Mouse (Mus musculus) CD4-positive, CD25-positive, alpha-beta regulatory T cell, adult 2 months (primary cell): ENCODE results near the gene Fyb.

Source experiments
- DNase-seq: peaks from one replicate; pipeline ENCODE4 v3.0.0-alpha.2; 2012; ENCODE audit warnings: low read depth, low spot score

Fyb gene

GRCm38 (mm10) chr15:6598626-6599025 lies 76.0 kb downstream of the Fyb start:
- DNase-seq = peak; percentile 59

DNA sequence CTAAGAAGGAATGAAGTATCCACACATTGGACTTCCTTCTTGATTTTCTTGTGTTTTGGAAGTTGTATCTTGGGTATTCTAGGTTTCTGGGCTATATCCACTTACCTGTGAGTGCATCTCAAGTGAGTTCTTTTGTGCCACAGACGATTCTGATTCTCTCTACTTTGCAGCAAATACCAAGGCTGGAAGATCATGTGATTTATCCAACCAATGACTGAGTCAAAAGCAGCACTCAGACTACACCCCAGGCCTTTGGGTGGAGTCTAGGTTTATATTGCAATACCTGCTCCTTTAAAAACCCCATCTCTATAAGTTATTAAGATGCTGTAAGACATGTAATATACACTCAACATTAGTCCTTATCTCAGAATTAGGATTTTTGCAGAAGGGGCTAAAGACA lies 77.7 kb downstream of the Fyb start:
- DNase-seq = peak; percentile 58

- DNase-seq = peak; percentile 78
Observed at GRCm38 (mm10) chr15:6601330-6601729, 78.7 kb downstream of the Fyb start.

DNA sequence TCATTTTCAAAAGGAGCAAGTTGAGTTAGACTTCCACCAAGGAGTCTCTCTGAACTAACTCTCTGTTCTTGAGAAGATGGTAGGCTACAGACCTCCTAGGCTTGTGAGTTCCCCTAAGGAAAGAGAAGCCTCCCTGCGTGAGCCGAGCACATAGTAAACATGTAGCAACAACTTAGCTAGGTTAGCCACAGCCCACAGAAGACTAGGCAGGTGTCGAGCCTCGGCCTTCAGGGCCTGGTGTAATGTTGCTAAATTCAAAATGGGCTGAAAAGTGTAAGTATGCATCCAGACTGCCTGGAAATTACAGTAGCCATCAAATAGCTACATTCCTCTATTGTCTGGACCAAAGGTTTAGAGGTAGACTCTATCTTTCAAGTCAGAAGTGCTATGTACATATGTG lies 79.3 kb downstream of the Fyb start:
- DNase-seq = peak; percentile 49

- DNase-seq = peak; percentile 50
Observed at GRCm38 (mm10) chr15:6610703-6611102, 88.0 kb downstream of the Fyb start.

GRCm38 (mm10) chr15:6612835-6613234 lies 90.2 kb downstream of the Fyb start:
- DNase-seq = peak; percentile 58

DNA sequence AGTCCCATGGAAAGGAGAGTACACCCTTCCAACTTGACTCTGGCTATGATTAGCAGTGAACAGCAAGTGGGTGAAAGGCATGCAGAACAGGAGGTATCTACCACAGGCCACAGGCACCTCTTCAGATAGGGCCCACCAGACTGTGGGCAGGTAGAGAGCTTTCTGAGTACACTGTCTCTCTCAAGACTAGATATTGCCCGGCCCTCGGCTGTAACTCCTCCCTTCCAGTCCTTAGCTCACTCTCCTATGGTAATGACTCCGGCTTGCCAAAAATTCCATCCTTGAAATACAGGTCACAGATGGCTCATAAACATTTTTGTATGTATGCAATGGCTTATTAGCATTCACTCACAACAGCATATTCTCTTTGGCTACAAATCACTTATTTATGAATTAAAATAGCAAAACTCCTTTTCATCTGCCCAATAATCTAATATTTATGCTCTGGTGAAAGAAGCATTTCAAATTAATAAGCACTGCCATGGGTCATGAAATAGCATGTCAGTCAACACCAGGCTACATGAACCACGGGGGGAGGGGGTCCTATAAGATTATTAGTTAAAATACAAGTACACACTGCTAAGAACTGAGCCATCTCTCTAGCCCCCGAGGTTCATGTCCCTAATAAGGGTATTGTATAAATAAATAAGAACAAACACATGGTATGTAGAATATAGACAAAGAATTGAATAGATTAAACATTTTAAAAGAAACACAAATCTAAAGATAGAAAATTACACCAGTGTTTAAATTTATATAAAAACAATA lies 93.9 kb downstream of the Fyb start:
- DNase-seq = no peak

GRCm38 (mm10) chr15:6619558-6620316 lies 97.1 kb downstream of the Fyb start:
- DNase-seq = peak; percentile 41

GRCm38 (mm10) chr15:6622512-6622911 lies 99.9 kb downstream of the Fyb start:
- DNase-seq = peak; percentile 90

DNA sequence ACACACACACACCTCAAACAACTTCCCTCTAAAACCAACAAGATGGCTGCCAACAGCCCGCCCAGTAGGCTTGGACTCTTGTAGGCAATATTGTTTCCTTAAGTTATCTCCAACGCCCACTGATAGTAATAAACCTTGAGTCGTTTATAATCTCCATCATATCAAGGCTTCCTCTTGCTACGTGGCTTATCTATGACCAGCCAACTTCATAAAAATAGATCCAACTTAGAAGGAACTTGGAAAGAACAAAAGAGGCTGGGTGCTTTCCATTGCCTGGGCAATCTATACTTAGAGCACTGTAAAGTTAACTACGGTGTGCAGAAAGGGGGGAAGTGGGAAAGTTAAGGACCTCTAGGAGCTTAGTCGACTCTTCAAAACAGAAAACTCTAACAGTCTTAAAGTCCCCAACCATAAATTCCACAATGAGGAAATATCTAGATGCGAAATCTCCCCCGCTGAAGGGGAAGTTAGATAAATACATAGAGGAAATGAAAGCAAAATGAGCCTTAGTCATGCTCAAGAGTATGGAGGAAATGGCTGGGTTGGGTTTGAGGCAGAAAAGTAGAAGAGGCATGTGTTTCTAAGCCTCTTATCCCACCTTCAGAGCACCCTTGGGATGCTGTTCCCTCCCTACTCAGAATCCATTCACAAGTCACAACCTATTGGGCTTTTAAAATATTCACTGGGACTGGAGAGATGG lies 101.0 kb downstream of the Fyb start:
- peak; percentile 46 for DNase-seq

DNA sequence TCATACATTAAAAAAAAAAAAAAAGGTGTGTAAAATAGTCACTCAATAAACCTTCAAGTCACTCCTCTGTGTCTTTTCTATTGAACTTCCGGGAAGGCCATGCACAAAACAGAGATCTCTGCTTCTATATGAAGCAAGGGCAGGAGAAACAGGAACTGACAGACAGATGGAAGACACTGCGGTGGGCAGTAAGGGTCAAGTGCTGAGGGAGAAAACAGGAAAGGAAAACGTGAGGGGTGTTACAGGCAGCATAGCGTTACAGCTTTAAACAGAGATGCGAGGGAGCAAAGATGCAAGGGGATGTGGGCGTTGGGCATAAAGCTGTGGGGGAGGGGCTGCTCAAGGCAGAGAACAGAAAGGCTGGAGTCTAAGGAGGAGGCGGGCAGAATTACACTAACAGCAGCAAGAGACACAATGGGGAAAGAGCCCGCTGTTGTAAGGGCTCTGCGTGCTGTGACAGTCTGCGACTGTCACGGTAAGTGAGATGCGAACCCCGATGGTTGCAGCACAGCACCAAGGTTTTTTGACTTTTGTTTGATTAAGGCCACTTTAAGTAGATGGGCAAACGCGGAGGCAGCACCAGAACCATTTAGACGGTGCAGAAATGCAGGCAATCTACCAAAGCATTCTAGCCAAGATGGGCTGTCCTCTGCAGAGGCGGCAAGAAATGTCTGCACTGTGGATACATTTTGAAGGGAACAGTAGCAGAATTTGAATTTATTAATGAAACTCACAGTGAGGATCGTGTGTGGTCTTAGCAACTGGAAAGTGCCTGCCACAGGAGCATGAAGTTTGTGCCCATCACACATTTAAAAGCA lies 101.9 kb downstream of the Fyb start:
- DNase-seq = peak; percentile 67

GRCm38 (mm10) chr15:6625607-6626033 lies 103.0 kb downstream of the Fyb start:
- DNase-seq = peak; percentile 82

DNA sequence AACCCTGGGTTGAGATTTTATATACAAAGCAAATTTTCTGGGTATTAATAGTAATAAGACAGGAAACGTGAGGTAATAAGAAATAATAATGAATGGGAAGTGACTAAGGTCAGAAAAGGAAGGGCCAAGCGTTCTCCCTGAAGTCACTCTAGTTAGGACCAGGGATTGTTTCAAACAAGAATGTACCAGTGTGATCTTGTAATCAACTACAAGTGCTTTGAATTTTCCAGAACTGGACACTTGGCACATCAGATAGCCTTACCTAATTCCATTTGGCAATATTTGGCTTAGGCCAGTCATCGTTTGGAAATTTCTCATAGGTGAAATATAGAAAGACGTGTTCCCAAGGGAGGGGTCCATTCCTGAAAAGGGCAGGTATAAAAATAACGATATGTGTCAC lies 103.5 kb downstream of the Fyb start:
- DNase-seq = no peak

DNA sequence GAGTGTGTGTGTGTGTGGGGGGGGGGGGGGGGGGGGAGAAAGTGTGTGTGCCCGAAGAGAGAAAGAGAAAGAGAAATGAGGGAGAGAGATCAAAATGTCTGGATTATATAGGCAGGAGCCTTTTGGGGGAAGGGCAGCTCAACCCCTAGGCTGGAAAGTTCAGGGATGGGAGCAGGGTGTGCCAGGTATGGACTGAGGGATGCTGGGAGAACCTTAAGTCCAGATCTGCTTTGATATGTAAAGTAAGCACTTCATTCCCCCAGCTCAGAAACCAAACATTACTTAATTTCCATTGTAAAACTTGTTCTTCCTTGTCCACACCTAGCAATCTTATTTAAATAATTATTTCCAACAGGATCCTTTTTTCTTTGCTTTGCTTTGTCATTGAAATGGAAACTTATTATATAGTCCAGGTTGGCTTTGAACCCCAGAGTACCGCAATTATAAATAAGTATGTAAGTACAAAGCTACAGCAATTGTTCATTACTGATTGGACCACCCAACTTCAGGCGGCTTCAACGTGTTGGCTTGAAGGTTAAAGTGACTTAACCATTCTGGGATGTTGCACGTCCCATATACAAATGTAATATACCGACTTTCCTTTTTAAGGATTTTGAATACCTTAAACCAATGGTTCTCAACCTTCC lies 105.9 kb downstream of the Fyb start:
- no peak for DNase-seq

DNA sequence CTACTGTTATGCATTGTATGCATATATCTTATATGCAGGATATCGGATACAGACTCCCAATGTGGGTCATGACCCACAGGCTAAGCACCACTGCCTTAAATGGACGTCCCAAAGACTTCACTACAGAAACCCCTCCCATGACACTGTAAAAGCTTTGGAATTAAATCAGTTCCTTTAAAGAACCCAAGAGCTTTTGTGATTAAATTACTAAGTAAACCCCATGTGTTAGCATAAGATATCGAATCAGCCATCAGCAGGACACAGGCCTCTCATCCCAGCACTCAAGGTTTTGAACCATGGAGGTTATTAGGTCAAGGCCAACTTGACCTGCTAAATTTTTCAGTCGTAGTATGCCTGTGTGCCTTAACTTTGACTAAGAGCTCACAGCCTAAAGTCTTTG lies 106.5 kb downstream of the Fyb start:
- no peak for DNase-seq

DNA sequence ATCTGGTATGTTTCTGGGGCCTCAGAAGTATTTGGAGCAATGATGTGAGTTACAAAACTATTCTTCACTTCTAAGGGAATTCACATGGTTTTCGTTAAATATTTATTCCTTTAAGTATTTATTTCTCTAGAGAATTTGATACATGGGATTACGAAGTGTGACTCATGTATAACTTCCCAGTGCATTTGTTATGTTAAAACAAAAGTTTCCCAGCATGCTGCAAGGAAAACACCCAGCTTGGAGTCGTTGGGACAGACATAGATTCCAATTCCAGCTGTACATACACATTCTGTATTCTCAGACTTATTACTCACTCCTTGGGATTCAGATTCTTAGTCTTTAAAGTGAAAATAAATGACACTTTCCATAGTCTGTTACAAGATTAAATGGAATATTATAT lies 112.8 kb downstream of the Fyb start:
- DNase-seq = no peak

DNA sequence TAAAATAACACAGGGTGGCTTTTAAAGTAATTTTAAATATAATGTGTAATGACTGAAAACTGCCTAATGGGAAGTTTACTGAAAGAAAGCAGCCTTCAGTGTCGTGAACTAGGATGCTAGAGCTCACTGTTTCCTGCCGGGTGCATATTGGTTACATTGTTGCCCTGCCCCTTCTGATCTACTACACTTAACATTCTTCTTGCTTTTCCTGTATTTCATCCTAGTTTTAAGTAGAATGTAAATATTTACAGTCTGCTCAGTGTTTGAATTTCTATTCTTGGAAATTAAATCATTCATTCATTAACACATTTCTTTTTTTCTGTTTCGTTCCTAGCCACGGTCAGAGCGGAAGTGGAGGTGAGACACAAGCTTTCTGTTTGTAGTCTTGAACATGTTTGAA lies 119.6 kb downstream of the Fyb start:
- no peak for DNase-seq

DNA sequence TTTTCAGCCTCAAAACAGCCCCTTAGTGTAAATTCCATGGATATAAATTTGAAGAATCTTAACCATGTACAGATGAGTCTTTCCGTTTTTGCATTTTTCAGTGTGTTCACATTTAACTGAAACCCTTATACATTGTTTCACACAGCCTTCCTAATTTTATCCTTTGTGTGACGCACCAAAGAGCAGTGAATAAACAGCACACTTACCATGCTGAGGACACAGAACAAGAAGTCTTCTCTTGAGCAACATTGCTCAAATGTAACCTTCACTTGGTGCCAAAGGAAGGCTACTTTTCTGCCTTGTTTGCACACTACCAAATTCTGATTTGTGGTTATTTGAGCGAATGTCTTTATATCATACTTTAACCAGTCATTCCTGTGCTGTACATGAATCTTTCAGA lies 122.8 kb downstream of the Fyb start:
- no peak for DNase-seq

GRCm38 (mm10) chr15:6647066-6647465 lies 124.4 kb downstream of the Fyb start:
- DNase-seq = no peak

- no peak for DNase-seq
Observed at GRCm38 (mm10) chr15:6648757-6649403, 126.2 kb downstream of the Fyb start.

DNA sequence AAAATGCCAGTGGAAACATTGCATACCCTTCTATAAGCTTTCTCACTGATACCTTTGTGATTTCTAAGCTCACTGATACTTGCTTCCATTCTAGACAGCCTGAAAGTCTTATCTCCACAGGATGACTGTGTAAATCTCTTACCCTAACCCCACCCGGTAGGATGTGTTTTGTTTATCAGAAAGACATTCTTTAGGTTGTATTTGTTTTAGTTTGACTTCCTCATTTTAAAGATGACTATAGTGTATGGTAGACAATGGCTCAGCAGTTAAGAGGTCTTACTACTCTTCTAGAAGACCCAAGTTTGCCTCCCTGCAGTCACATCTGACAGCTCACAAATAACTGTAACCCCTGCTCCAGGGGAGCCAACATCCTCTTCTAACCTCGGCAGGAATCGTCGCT lies 130.4 kb downstream of the Fyb start:
- DNase-seq = no peak
